Mouse (Mus musculus): ENCODE data around the gene Lrrc28. TPM values are rescaled to one million over a fixed set of nuclear protein-coding genes. Genes with fewer than 3 reads are reported as not detected.

Gene Lrrc28
- polyA plus RNA-seq, 1 experiment from 2014 or later = 24.3 TPM

GRCm38 (mm10) chr7:67596961-67597360 lies 48.1 kb downstream of the Lrrc28 start:
- DNase-seq (ENCODE audit: low spot score) = no peak

- no peak for DNase-seq (ENCODE audit: low spot score)
These were observed 48.7 kb downstream of the Lrrc28 start for GRCm38 (mm10) chr7:67596322-67596721.

- DNase-seq (ENCODE audit: low spot score) = no peak
These were observed 51.2 kb downstream of the Lrrc28 start for GRCm38 (mm10) chr7:67593902-67594301.

GRCm38 (mm10) chr7:67592670-67593069 lies 52.4 kb downstream of the Lrrc28 start:
- DNase-seq (ENCODE audit: low spot score) = no peak

GRCm38 (mm10) chr7:67588743-67589142 lies 56.3 kb downstream of the Lrrc28 start:
- no peak for DNase-seq (ENCODE audit: low spot score)

GRCm38 (mm10) chr7:67586479-67586878 lies 58.6 kb downstream of the Lrrc28 start:
- no peak for DNase-seq (ENCODE audit: low spot score)

GRCm38 (mm10) chr7:67583852-67584251 lies 61.2 kb downstream of the Lrrc28 start:
- DNase-seq (ENCODE audit: low spot score) = no peak

GRCm38 (mm10) chr7:67578783-67579482 lies 66.1 kb downstream of the Lrrc28 start:
- DNase-seq (ENCODE audit: low spot score) = no peak

GRCm38 (mm10) chr7:67578044-67578443 lies 67.0 kb downstream of the Lrrc28 start:
- no peak for DNase-seq (ENCODE audit: low spot score)

GRCm38 (mm10) chr7:67566510-67567237 lies 78.4 kb downstream of the Lrrc28 start:
- no peak for DNase-seq (ENCODE audit: low spot score)

- no peak for DNase-seq (ENCODE audit: low spot score)
These were observed 79.9 kb downstream of the Lrrc28 start for GRCm38 (mm10) chr7:67565132-67565531.

GRCm38 (mm10) chr7:67562176-67562575 lies 82.9 kb downstream of the Lrrc28 start:
- no peak for DNase-seq (ENCODE audit: low spot score)

- DNase-seq (ENCODE audit: low spot score) = no peak
These were observed 85.6 kb downstream of the Lrrc28 start for GRCm38 (mm10) chr7:67559486-67559885.

GRCm38 (mm10) chr7:67558230-67558629 lies 86.8 kb downstream of the Lrrc28 start:
- no peak for DNase-seq (ENCODE audit: low spot score)

GRCm38 (mm10) chr7:67554863-67555262 lies 90.2 kb downstream of the Lrrc28 start:
- DNase-seq (ENCODE audit: low spot score) = no peak

GRCm38 (mm10) chr7:67551242-67551641 lies 93.8 kb downstream of the Lrrc28 start:
- DNase-seq (ENCODE audit: low spot score) = no peak

- peak; percentile 80 for DNase-seq (ENCODE audit: low spot score)
These were observed 96.0 kb downstream of the Lrrc28 start for GRCm38 (mm10) chr7:67549073-67549561.

GRCm38 (mm10) chr7:67548599-67549041 lies 96.4 kb downstream of the Lrrc28 start:
- DNase-seq (ENCODE audit: low spot score) = no peak

- peak; percentile 17 for DNase-seq (ENCODE audit: low spot score)
These were observed 98.8 kb downstream of the Lrrc28 start for GRCm38 (mm10) chr7:67546282-67546681.

GRCm38 (mm10) chr7:67544586-67544985 lies 100.5 kb downstream of the Lrrc28 start:
- DNase-seq (ENCODE audit: low spot score) = no peak

- no peak for DNase-seq (ENCODE audit: low spot score)
These were observed 101.4 kb downstream of the Lrrc28 start for GRCm38 (mm10) chr7:67543641-67544040.

- no peak for DNase-seq (ENCODE audit: low spot score)
These were observed 108.3 kb downstream of the Lrrc28 start for GRCm38 (mm10) chr7:67536588-67537372.
